Comparison of ENCODE assay signal across 7 mouse cellular contexts in genomic region chr7:127016081-127016480, GRCm38 (mm10). TPM values are rescaled to one million over a fixed set of nuclear protein-coding genes. Genes with fewer than 3 reads are reported as not detected.
DNase-seq lines count a peak whose midpoint lies in the region; ATAC-seq and TF ChIP-seq lines count a peak whose summit lies in the region.

No protein-coding gene starts in this region.

- in situ Hi-C loops in ES-E14 (cut with MboI; ENCODE audit: low sequenced_read_pairs in 2 of 2, unreplicated experiment in 2 of 2): no loop called here

- peaks cover 12% of the 10 kb centered on the region for H3K36me3 ChIP-seq in ES-E14 (ENCODE audit: control insufficient read depth, insufficient read depth, low read length, poor library complexity, severe bottlenecking)
- H3K36me3 ChIP-seq in intestine, embryonic 16.5 days (ENCODE audit: control insufficient read depth, insufficient read depth, low read length): peaks cover 8% of the 10 kb centered on the region; the same call in 1 of the 2 replicates
- peaks cover 8% of the 10 kb centered on the region; the same call in 1 of the 2 replicates for H3K36me3 ChIP-seq in liver, postnatal 0 days (replicated peaks; ENCODE audit: insufficient read depth, low read length)
- H3K36me3 ChIP-seq in neural tube, embryonic 14.5 days (ENCODE audit: control insufficient read depth, insufficient read depth, low read length): peaks cover 2% of the 10 kb centered on the region; the same call in 1 of the 2 replicates

- peak overlapping the region; percentile 95 for H3K9ac ChIP-seq in ES-E14 (ENCODE audit: insufficient read depth, low read depth, low read length, poor library complexity, severe bottlenecking)
- peak overlapping the region; percentile 83 for H3K9ac ChIP-seq in intestine, embryonic 16.5 days (ENCODE audit: low read depth, low read length)
- H3K9ac ChIP-seq in liver, postnatal 0 days (replicated peaks): peak overlapping the region; percentile 72
- H3K9ac ChIP-seq in neural tube, embryonic 14.5 days (replicated peaks; ENCODE audit: low read depth, low read length): peak overlapping the region; percentile 83

- TF ChIP-seq CTCF in liver, postnatal 0 days (IDR thresholded peaks at IDR 0.05; ENCODE audit: low read depth): no peak

- no peaks in the 10 kb centered on the region for H3K9me3 ChIP-seq in ES-E14 (ENCODE audit: control insufficient read depth, insufficient read depth, low read depth, low read length)
- no peaks in the 10 kb centered on the region for H3K9me3 ChIP-seq in intestine, embryonic 16.5 days (ENCODE audit: control insufficient read depth, low read length)
- no peaks in the 10 kb centered on the region for H3K9me3 ChIP-seq in liver, postnatal 0 days (ENCODE audit: low read length)
- H3K9me3 ChIP-seq in neural tube, embryonic 14.5 days (ENCODE audit: control insufficient read depth, low read length): no peaks in the 10 kb centered on the region

- under 1% methylated on average over 10 of the region's 10 CpGs for WGBS in intestine, embryonic 16.5 days
- 6% methylated on average over 10 of the region's 10 CpGs for WGBS in liver, postnatal 0 days (ENCODE audit: insufficient replicate concordance)
- WGBS in neural tube, embryonic 14.5 days: 2% methylated on average over 10 of the region's 10 CpGs

- DNase-seq in ES-E14 (ENCODE audit: low read depth, low spot score): peak; percentile 83
- DNase-seq in adrenal gland, postnatal 25 days: peak; percentile 50
- DNase-seq in liver, postnatal 0 days: peak; percentile 70
- no peak for DNase-seq in frontal cortex, postnatal 10 days (ENCODE audit: low spot score in 2 of 2)

- H3K27ac ChIP-seq in ES-E14 (ENCODE audit: insufficient read depth, low read depth, low read length, poor library complexity, severe bottlenecking): peak overlapping the region; percentile 84
- H3K27ac ChIP-seq in intestine, embryonic 16.5 days (ENCODE audit: low read length): peak overlapping the region; percentile 92
- peak overlapping the region; percentile 87 for H3K27ac ChIP-seq in liver, postnatal 0 days (ENCODE audit: low read depth)
- H3K27ac ChIP-seq in neural tube, embryonic 14.5 days (ENCODE audit: low read depth, low read length): peak overlapping the region; percentile 94

- peak overlapping the region; percentile 55 for H3K4me2 ChIP-seq in intestine, embryonic 16.5 days (ENCODE audit: low read depth, low read length)
- H3K4me2 ChIP-seq in liver, postnatal 0 days (ENCODE audit: low read depth, low read length): peak overlapping the region; percentile 83
- H3K4me2 ChIP-seq in neural tube, embryonic 14.5 days (ENCODE audit: low read depth, low read length): peak overlapping the region; percentile 98

- no peak for TF ChIP-seq EP300 in liver, postnatal 0 days (IDR thresholded peaks at IDR 0.05; ENCODE audit: low read depth)

- peak overlapping the region; percentile 73 to 91 for H3K4me3 ChIP-seq in ES-E14 (ENCODE audit: insufficient read depth in 1 of 2, low read depth in 1 of 2, low read length in 2 of 2, poor library complexity in 1 of 2, severe bottlenecking in 1 of 2)
- H3K4me3 ChIP-seq in intestine, embryonic 16.5 days (ENCODE audit: low read length): peak overlapping the region; percentile 66
- peak overlapping the region; percentile 73 for H3K4me3 ChIP-seq in liver, postnatal 0 days (ENCODE audit: low read depth, low read length)
- H3K4me3 ChIP-seq in neural tube, embryonic 14.5 days (ENCODE audit: low read depth, low read length): peak overlapping the region; percentile 70

- H3K4me1 ChIP-seq in ES-E14 (ENCODE audit: control insufficient read depth in 2 of 2, insufficient read depth in 2 of 2, low read length in 2 of 2, poor library complexity in 1 of 2): peaks cover 2 to 7% of the 10 kb centered on the region in 2 experiments; a peak in 3 of 4 replicates
- peaks cover 52% of the 10 kb centered on the region for H3K4me1 ChIP-seq in intestine, embryonic 16.5 days (ENCODE audit: control insufficient read depth, insufficient read depth, low read length)
- H3K4me1 ChIP-seq in liver, postnatal 0 days (ENCODE audit: insufficient read depth): peaks cover 38% of the 10 kb centered on the region
- H3K4me1 ChIP-seq in neural tube, embryonic 14.5 days (ENCODE audit: control insufficient read depth, insufficient read depth, low read length): peaks cover 40% of the 10 kb centered on the region

- H3K27me3 ChIP-seq in intestine, embryonic 16.5 days (replicated peaks; ENCODE audit: control insufficient read depth, insufficient read depth, low read length): no peaks in the 10 kb centered on the region
- H3K27me3 ChIP-seq in liver, postnatal 0 days (ENCODE audit: insufficient read depth, low read length): no peaks in the 10 kb centered on the region
- no peaks in the 10 kb centered on the region for H3K27me3 ChIP-seq in neural tube, embryonic 14.5 days (ENCODE audit: control insufficient read depth, insufficient read depth, low read length)

- ATAC-seq in erythroblast, adult 5-6 weeks (replicated peaks; ENCODE audit: low FRiP score, poor library complexity, severe bottlenecking): peak; percentile 30
- ATAC-seq in intestine, embryonic 16.5 days: peak; percentile 32
- peak; percentile 27 for ATAC-seq in liver, postnatal 0 days
- ATAC-seq in neural tube, embryonic 14.5 days (ENCODE audit: low read depth): peak; percentile 5; the same call in 1 of the 2 replicates

TF ChIP-seq in ES-E14, 5 proteins besides CTCF, POLR2A, EP300 and RAD21:
- TF ChIP-seq MAFK (IDR thresholded peaks at IDR 0.05; ENCODE audit: insufficient read depth, low read depth, low read length) (no peak), ZNF384 (IDR thresholded peaks at IDR 0.05; ENCODE audit: low read depth, low read length) (no peak)

RNA-seq across cellular contexts. Expression of gene Pagr1b, which starts 0.2 kb away (rescaled TPM):
- total RNA-seq in ES-E14 (2012; rRNA removed): 0.63 and 1.3 TPM in 2 replicates
- 1.7 and 2.8 TPM in 2 replicates for total RNA-seq in adrenal gland, postnatal 25 days (2021)
- not detected in 2 replicates for total RNA-seq in erythroblast, adult 5-6 weeks (2015; ENCODE audit: low replicate concordance)
- not detected in 2 replicates for total RNA-seq in erythroblast, adult 5-6 weeks (2017; ENCODE audit: low replicate concordance)
- polyA plus RNA-seq in intestine, embryonic 16.5 days (2015; fragmentation: Nextera tagmentation; extraction: Ambion mirVana): 0.78 and 2.5 TPM in 2 replicates
- 0.26 TPM in 1 of 2 replicates, not detected in the other for polyA plus RNA-seq in liver, postnatal 0 days (2015; fragmentation: Nextera tagmentation; extraction: Ambion mirVana)
- not detected in 2 replicates for polyA plus RNA-seq in neural tube, embryonic 14.5 days (2014; fragmentation: Nextera tagmentation; extraction: Ambion mirVana)

RNA-seq across cellular contexts. Expression of gene Pagr1a, which starts 1.1 kb away (rescaled TPM):
- total RNA-seq in ES-E14 (2012; rRNA removed): 12.1 and 32.3 TPM in 2 replicates
- total RNA-seq in adrenal gland, postnatal 25 days (2021): 13.4 and 28.2 TPM in 2 replicates
- total RNA-seq in erythroblast, adult 5-6 weeks (2015; ENCODE audit: low replicate concordance): 13.4 and 18.8 TPM in 2 replicates
- total RNA-seq in erythroblast, adult 5-6 weeks (2017; ENCODE audit: low replicate concordance): 7.0 and 7.1 TPM in 2 replicates
- polyA plus RNA-seq in intestine, embryonic 16.5 days (2015; fragmentation: Nextera tagmentation; extraction: Ambion mirVana): 69.8 and 82.7 TPM in 2 replicates
- 12.2 and 13.8 TPM in 2 replicates for polyA plus RNA-seq in liver, postnatal 0 days (2015; fragmentation: Nextera tagmentation; extraction: Ambion mirVana)
- polyA plus RNA-seq in neural tube, embryonic 14.5 days (2014; fragmentation: Nextera tagmentation; extraction: Ambion mirVana): 30.4 and 46.9 TPM in 2 replicates

RNA-seq across cellular contexts. Expression of gene Mvp, which starts 1.7 kb away (rescaled TPM):
- total RNA-seq in ES-E14 (2012; rRNA removed): 49.2 and 56.0 TPM in 2 replicates
- 102 and 118 TPM in 2 replicates for total RNA-seq in adrenal gland, postnatal 25 days (2021)
- 1.5 and 1.9 TPM in 2 replicates for total RNA-seq in erythroblast, adult 5-6 weeks (2015; ENCODE audit: low replicate concordance)
- total RNA-seq in erythroblast, adult 5-6 weeks (2017; ENCODE audit: low replicate concordance): 5.5 and 7.7 TPM in 2 replicates
- polyA plus RNA-seq in intestine, embryonic 16.5 days (2015; fragmentation: Nextera tagmentation; extraction: Ambion mirVana): 73.7 and 84.9 TPM in 2 replicates
- polyA plus RNA-seq in liver, postnatal 0 days (2015; fragmentation: Nextera tagmentation; extraction: Ambion mirVana): 10.5 and 10.9 TPM in 2 replicates
- polyA plus RNA-seq in neural tube, embryonic 14.5 days (2014; fragmentation: Nextera tagmentation; extraction: Ambion mirVana): 2.4 and 4.8 TPM in 2 replicates

RNA-seq across cellular contexts. Expression of gene Gm42742, which starts 4.8 kb away (rescaled TPM):
- total RNA-seq in ES-E14 (2012; rRNA removed): 23.4 and 38.4 TPM in 2 replicates
- 31.0 and 44.0 TPM in 2 replicates for total RNA-seq in adrenal gland, postnatal 25 days (2021)
- 1.7 and 1.9 TPM in 2 replicates for total RNA-seq in erythroblast, adult 5-6 weeks (2015; ENCODE audit: low replicate concordance)
- total RNA-seq in erythroblast, adult 5-6 weeks (2017; ENCODE audit: low replicate concordance): 8.1 and 9.1 TPM in 2 replicates
- polyA plus RNA-seq in intestine, embryonic 16.5 days (2015; fragmentation: Nextera tagmentation; extraction: Ambion mirVana): 21.9 and 23.5 TPM in 2 replicates
- polyA plus RNA-seq in liver, postnatal 0 days (2015; fragmentation: Nextera tagmentation; extraction: Ambion mirVana): 4.5 and 7.8 TPM in 2 replicates
- polyA plus RNA-seq in neural tube, embryonic 14.5 days (2014; fragmentation: Nextera tagmentation; extraction: Ambion mirVana): 36.3 and 60.2 TPM in 2 replicates

RNA-seq across cellular contexts. Expression of gene Prrt2, which starts 4.9 kb away (rescaled TPM):
- total RNA-seq in ES-E14 (2012; rRNA removed): 0.36 and 0.85 TPM in 2 replicates
- total RNA-seq in adrenal gland, postnatal 25 days (2021): 2.2 and 5.1 TPM in 2 replicates
- not detected in 2 replicates for total RNA-seq in erythroblast, adult 5-6 weeks (2015; ENCODE audit: low replicate concordance)
- 1.5 TPM in 1 of 2 replicates, not detected in the other for total RNA-seq in erythroblast, adult 5-6 weeks (2017; ENCODE audit: low replicate concordance)
- polyA plus RNA-seq in intestine, embryonic 16.5 days (2015; fragmentation: Nextera tagmentation; extraction: Ambion mirVana): 2.9 and 3.8 TPM in 2 replicates
- polyA plus RNA-seq in liver, postnatal 0 days (2015; fragmentation: Nextera tagmentation; extraction: Ambion mirVana): 0.18 TPM in 1 of 2 replicates, not detected in the other
- polyA plus RNA-seq in neural tube, embryonic 14.5 days (2014; fragmentation: Nextera tagmentation; extraction: Ambion mirVana): 41.4 and 63.5 TPM in 2 replicates

Comparison
In these comparisons a context has a peak if more than half of its experiments do, and no peak if none do; other contexts are left out.
1. DNase-seq: peak in ES-E14 (single experiment), adrenal gland, postnatal 25 days (single experiment) and liver, postnatal 0 days (single experiment); none in frontal cortex, postnatal 10 days (0 of 2).
2. Peak in every context shown above with its lines, with median percentiles within 50 percentile points of each other: H3K27ac ChIP-seq, H3K4me3 ChIP-seq, H3K9ac ChIP-seq, ATAC-seq and H3K4me2 ChIP-seq.